Mouse (Mus musculus) E14TG2a.4 (cell line): ENCODE results near the gene Mien1.

Source experiments
- CTCF ChIP-seq: conservative IDR thresholded peaks from 2 replicates; pipeline ENCODE4 v1.5.1; 2014; ENCODE audit warnings: low read length
- NANOG ChIP-seq: IDR thresholded peaks from 2 replicates; pipeline ENCODE4 v1.6.1; 2014; ENCODE audit warnings: borderline replicate concordance, low read length, mixed read lengths

- TF ChIP-seq CTCF, result no peak
- TF ChIP-seq NANOG, result no peak
Measured at GRCm38 (mm10) chr11:98446213-98446561, 7.4 kb upstream of the Mien1 start, which contains the start of gene Grb7.
